Mouse (Mus musculus) thymus, adult 2 months (tissue): ENCODE measurements around the gene Bzw1. TPM values are rescaled to one million over a fixed set of nuclear protein-coding genes. Genes with fewer than 3 reads are reported as not detected.
"Not testable (repeated sequence)": the region's sequence is repeated elsewhere in the genome, so short reads cannot be mapped to it uniquely, and the experiment has no call there.

Source experiments
- DNase-seq: peaks from one replicate; pipeline ENCODE4 v3.0.0; 2021
- H3K27ac ChIP-seq: fragments of 200-500 bp; 2 replicates; pipeline ENCODE4 v1.5.1; 2012; ENCODE audit warnings: low read length, control low read depth; ENCODE audit not compliant: control insufficient read depth, insufficient read depth
- H3K27me3 ChIP-seq: fragments of 200-500 bp; 2 replicates; pipeline ENCODE4 v1.6.1; 2012; ENCODE audit warnings: mild to moderate bottlenecking, low read length, moderate library complexity, mixed read lengths; ENCODE audit not compliant: control insufficient read depth, insufficient read depth
- H3K36me3 ChIP-seq: fragments of 200-500 bp; 2 replicates; pipeline ENCODE4 v1.6.1; 2012; ENCODE audit warnings: mild to moderate bottlenecking, low read length, moderate library complexity; ENCODE audit not compliant: control insufficient read depth, insufficient read depth
- H3K4me1 ChIP-seq: fragments of 200-500 bp; replicated peaks from 2 replicates; pipeline ENCODE4 v1.6.1; 2012; ENCODE audit warnings: low read length; ENCODE audit not compliant: control insufficient read depth, insufficient read depth
- H3K4me3 ChIP-seq: fragments of 200-500 bp; 2 replicates; pipeline ENCODE4 v1.5.1; 2012; ENCODE audit warnings: mild to moderate bottlenecking, low read length, control low read depth, moderate library complexity; ENCODE audit not compliant: control insufficient read depth, insufficient read depth
- CTCF ChIP-seq: fragments of 200-500 bp; IDR thresholded peaks from 2 replicates; pipeline ENCODE4 v1.5.1; 2012; ENCODE audit warnings: mild to moderate bottlenecking, control low read depth, low read length, moderate library complexity, borderline replicate concordance; ENCODE audit not compliant: control insufficient read depth, poor library complexity, insufficient read depth; ENCODE audit errors: extremely low read depth
- POLR2A ChIP-seq: fragments of 200-500 bp; IDR thresholded peaks from 2 replicates; pipeline ENCODE4 v1.6.1; 2012; ENCODE audit warnings: mild to moderate bottlenecking, low read length, control low read depth, moderate library complexity; ENCODE audit not compliant: control insufficient read depth, poor library complexity, insufficient read depth; ENCODE audit errors: extremely low read depth
- WGBS: fragments of 180-500 bp; shearing (Covaris S2); methylation state at CpG from one replicate; pipeline ENCODE4 v1.1.7; 2018; 5-methylcytosine and 5-hydroxymethylcytosine counted together
- polyA plus RNA-seq: library from polyadenylated mRNA; depleted of rRNA; stranded (reverse); fragments of >200 nt; gene quantifications from 2 replicates; pipeline ENCODE4 v1.2.3, GENCODE M21; 2012

Gene Bzw1
- polyA plus RNA-seq, 1 experiment, result 42.1 TPM

DNA sequence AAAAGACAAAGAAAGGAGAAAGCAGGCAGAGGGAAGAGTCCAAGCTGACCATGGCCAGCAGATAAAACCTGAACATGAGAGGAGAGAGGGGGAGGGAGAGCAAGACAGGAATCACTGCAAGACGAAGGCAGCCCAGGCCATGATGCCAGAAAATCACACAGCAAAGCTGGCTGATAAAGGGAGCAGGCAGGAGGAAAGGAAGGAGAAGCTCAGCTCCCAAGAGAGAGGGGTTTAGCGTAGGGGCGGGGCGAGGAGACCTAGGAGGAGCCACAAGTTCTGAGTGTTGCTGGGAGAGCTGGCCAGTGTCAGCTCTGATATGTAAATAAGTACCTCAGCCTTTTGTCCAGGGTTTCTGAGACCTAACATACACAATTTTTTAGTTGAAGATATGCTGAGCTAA lies 30.4 kb upstream of the Bzw1 start:
- 91% methylated on average over 4 of the region's 4 CpGs for WGBS
- no peaks in the 10 kb centered on the region for H3K36me3 ChIP-seq
- H3K27ac ChIP-seq, result no peak overlapping the region
- DNase-seq, result no peak
- no peak overlapping the region for H3K4me3 ChIP-seq
- H3K27me3 ChIP-seq, result no peaks in the 10 kb centered on the region
- no peak for TF ChIP-seq POLR2A
- no peak for TF ChIP-seq CTCF
- no peaks in the 10 kb centered on the region for H3K4me1 ChIP-seq

DNA sequence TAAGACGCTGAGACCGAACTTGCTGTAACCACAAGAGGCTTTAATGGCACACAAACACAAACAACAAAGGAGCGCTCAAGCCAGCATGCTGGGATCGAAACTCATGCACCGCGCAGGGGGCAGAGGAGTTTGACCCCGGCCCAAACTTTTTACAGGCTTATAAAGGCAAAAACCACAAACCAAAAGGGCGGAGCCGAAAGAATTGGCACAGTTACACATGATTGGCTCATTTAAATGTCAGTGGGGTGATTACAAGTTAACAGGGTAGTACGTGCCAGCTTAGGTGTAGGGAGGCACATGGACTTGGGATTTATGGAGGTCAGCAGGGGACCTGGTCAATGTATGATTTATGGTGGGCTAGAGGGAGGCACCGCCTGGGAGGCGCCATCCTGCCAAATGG lies 28.1 kb upstream of the Bzw1 start:
- WGBS, result 96% methylated on average over 12 of the region's 12 CpGs
- Histone ChIP-seq H3K36me3 (no peaks in the 10 kb centered on the region), H3K4me3 (no peak overlapping the region), H3K4me1 (no peaks in the 10 kb centered on the region), H3K27ac (no peak overlapping the region), H3K27me3 (no peaks in the 10 kb centered on the region)
- TF ChIP-seq CTCF (no peak), POLR2A (no peak)
- no peak for DNase-seq

DNA sequence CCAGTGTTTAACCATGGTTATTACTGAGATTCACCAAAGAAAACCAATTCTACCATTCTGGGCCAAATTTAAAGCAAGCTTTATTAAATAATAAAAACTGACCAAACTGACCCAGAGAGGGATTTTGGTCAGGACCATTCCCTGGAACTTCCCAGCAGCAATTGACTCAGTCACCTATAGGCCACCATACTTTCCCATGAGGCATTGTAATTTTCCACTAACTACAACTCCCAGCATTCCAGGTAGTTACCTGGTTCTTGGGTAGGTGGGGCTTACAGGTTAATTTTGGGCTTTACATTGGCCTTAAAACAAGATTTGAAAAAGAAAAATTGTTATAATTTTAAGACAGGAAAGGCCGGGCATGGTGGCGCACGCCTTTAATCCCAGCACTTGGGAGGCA lies 26.9 kb upstream of the Bzw1 start:
- no peak overlapping the region for H3K27ac ChIP-seq
- no peaks in the 10 kb centered on the region for H3K4me1 ChIP-seq
- DNase-seq, result no peak
- TF ChIP-seq POLR2A (no peak), CTCF (no peak)
- no peaks in the 10 kb centered on the region for H3K36me3 ChIP-seq
- no peak overlapping the region for H3K4me3 ChIP-seq
- 100% methylated on average over 3 of the region's 3 CpGs for WGBS
- no peaks in the 10 kb centered on the region for H3K27me3 ChIP-seq

DNA sequence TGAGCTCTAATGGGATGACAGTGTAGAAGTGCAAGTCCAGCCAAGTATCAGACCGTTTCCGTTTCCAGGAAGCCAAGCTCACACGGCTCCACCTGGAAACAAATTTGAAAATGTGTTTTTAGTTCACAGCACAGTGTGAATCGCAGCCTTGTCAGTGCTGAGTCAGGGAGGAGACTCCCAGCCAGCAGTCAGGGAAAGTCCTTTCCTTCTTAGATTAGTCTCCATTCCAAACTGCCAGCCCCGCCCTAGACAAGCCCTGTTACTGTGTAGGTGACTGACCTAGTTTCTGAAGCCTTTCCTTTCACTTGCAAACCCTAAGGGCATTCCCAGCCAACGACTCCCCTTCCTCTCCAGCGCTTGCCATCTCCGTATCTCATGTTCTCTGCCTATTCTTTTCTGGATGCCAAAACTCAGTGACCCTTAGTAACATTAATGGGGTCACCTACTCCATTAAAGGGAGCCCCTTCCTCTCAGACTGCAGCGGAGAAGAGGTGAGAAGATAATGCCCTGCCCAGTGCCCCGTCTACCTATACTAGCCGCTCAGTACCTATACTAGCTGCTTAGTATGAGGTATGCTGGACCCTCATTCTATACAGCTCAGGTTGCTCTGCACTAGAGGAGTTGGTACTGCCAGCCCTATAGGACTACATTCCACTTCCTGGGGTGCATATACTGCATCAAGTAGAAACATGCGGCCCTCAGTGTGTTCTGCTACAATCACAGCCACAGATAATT lies 25.8 kb upstream of the Bzw1 start:
- 96% methylated on average over 12 of the region's 12 CpGs for WGBS
- no peak overlapping the region for H3K4me3 ChIP-seq
- TF ChIP-seq POLR2A, result no peak
- TF ChIP-seq CTCF, result no peak
- H3K4me1 ChIP-seq, result no peaks in the 10 kb centered on the region
- no peaks in the 10 kb centered on the region for H3K36me3 ChIP-seq
- no peaks in the 10 kb centered on the region for H3K27me3 ChIP-seq
- no peak overlapping the region for H3K27ac ChIP-seq
- no peak for DNase-seq

DNA sequence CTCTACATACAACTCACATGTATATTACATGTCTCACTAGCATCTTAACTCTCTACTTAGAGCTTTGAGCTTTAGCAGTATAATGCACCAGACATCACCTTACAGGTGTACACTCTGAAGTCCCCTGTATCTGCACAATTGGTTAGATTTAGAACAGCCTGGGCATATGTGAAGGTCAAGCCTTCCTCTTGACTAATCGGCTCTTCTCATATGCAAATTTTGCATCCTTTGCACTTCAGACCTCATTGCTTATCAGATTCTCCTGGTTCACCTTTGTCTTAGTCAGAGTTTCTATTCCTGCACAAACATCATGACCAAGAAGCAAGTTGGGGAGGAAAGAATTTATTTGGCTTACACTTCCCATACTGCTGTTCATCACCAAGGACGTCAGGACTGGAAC lies 23.0 kb upstream of the Bzw1 start:
- H3K4me1 ChIP-seq, result no peaks in the 10 kb centered on the region
- TF ChIP-seq POLR2A (no peak), CTCF (no peak)
- no peaks in the 10 kb centered on the region for H3K36me3 ChIP-seq
- 90% methylated on average over 2 of the region's 2 CpGs for WGBS
- no peak overlapping the region for H3K4me3 ChIP-seq
- H3K27ac ChIP-seq, result no peak overlapping the region
- DNase-seq, result no peak
- H3K27me3 ChIP-seq, result no peaks in the 10 kb centered on the region

DNA sequence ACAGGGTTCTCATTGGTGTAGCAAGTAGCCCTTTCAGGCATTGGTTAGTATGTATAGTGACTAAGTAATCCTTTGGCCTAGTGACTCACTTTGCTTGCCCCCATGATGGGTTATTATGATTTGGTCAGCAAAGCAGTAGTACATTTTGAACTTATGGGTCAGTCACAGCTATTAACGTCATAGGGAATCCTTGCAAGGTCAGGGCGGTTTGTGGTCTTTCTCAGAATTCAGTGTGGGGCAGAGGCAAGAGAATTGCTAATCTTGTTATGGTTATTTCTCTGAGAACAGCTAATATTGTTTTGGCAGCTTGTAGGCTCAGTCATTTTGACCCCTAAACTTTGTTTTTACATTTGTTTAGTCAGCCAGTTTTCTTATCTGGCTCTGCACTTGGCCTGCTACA lies 18.4 kb upstream of the Bzw1 start:
- WGBS, result 88% methylated on average over 2 of the region's 2 CpGs

DNA sequence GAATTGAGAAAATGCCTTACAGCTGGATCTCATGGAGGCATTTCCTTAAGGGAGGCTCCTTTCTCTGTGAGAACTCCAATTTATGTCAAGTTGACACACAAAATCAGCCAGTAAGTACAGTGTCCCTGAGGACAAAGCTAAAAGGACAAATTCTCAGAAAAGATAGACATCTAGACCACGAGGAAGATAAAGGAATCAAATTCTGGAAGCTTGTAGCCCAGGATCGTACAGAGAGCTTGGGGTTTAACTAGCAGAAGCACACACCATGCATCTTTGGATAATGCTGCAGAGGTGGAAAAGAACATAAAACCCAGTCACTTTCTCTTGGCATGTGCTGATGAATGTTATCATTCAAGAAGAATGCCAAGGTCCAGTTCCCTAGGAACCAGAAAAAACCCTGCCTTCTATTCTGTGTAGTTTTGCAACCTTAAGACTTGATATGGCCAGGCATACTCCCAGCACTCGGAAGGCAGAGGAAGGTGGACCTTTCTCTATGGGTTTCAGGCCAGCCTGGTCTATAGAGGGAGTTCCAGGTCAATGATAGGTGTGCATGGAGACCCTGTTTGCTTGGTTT lies 17.0 kb upstream of the Bzw1 start:
- Histone ChIP-seq H3K4me3 (no peak overlapping the region), H3K36me3 (no peaks in the 10 kb centered on the region), H3K27me3 (no peaks in the 10 kb centered on the region), H3K27ac (no peak overlapping the region), H3K4me1 (peaks cover 2% of the 10 kb centered on the region; the same call in 1 of the 2 replicates)
- 81% methylated on average over 3 of the region's 3 CpGs for WGBS
- no peak for DNase-seq
- no peak for TF ChIP-seq CTCF
- no peak for TF ChIP-seq POLR2A

More for the DNA sequence above, 18.4 kb upstream of the Bzw1 start:
- not testable (repeated sequence) for H3K27ac ChIP-seq, H3K4me1 ChIP-seq, H3K36me3 ChIP-seq, H3K27me3 ChIP-seq, H3K4me3 ChIP-seq, DNase-seq
